Mouse (Mus musculus): ENCODE data around the gene Urod. TPM values are rescaled to one million over a fixed set of nuclear protein-coding genes. Genes with fewer than 3 reads are reported as not detected.

Urod gene
- polyA plus RNA-seq, 1 experiment from 2014 or later, result 88.2 TPM

GRCm38 (mm10) chr4:116987122-116987456 is 7.1 kb downstream of the Urod start:
- Histone ChIP-seq H3K4me1 (peaks cover 10% of the 10 kb centered on the region; the same call in 1 of the 2 replicates), H3K27ac (0 out of 2 replicates have a peak overlapping the region, but pooled peaks have one; percentile 51), H3K4me3 (no peak overlapping the region), H3K9me3 (replicated peaks) (no peaks in the 10 kb centered on the region), H3K4me2 (no peak overlapping the region), H3K9ac (no peak overlapping the region), H3K27me3 (no peaks in the 10 kb centered on the region), H3K36me3 (ENCODE audit: poor library complexity, severe bottlenecking) (peaks cover 71% of the 10 kb centered on the region)
- 65% methylated on average over 5 of the region's 5 CpGs for WGBS
- no peak for ATAC-seq

- H3K4me3 ChIP-seq, result no peak overlapping the region
- H3K4me2 ChIP-seq, result no peak overlapping the region
- H3K4me1 ChIP-seq, result peaks cover 10% of the 10 kb centered on the region; the same call in 1 of the 2 replicates
- 65% methylated on average over 17 of the region's 17 CpGs for WGBS
- H3K9me3 ChIP-seq (replicated peaks), result no peaks in the 10 kb centered on the region
- ATAC-seq, result peak; percentile 83
- H3K27me3 ChIP-seq, result no peaks in the 10 kb centered on the region
- peaks cover 74% of the 10 kb centered on the region for H3K36me3 ChIP-seq (ENCODE audit: poor library complexity, severe bottlenecking)
- H3K9ac ChIP-seq, result no peak overlapping the region
- H3K27ac ChIP-seq, result peak overlapping the region; percentile 51
Observed at GRCm38 (mm10) chr4:116986400-116987121, 7.7 kb downstream of the Urod start.

- WGBS, result 92% methylated on average over 7 of the region's 7 CpGs
- Histone ChIP-seq H3K27ac (no peak overlapping the region), H3K4me2 (no peak overlapping the region), H3K4me3 (no peak overlapping the region), H3K36me3 (ENCODE audit: poor library complexity, severe bottlenecking) (peaks cover 81% of the 10 kb centered on the region), H3K4me1 (peaks cover 10% of the 10 kb centered on the region; the same call in 1 of the 2 replicates), H3K9ac (peak overlapping the region; percentile 7; the same call in 1 of the 2 replicates), H3K9me3 (replicated peaks) (no peaks in the 10 kb centered on the region), H3K27me3 (no peaks in the 10 kb centered on the region)
- ATAC-seq, result no peak
Observed at GRCm38 (mm10) chr4:116985681-116986080, 8.5 kb downstream of the Urod start.

- Histone ChIP-seq H3K4me3 (no peak overlapping the region), H3K4me2 (no peak overlapping the region), H3K36me3 (ENCODE audit: poor library complexity, severe bottlenecking) (peaks cover 71% of the 10 kb centered on the region), H3K4me1 (no peaks in the 10 kb centered on the region), H3K9ac (no peak overlapping the region), H3K9me3 (replicated peaks) (no peaks in the 10 kb centered on the region), H3K27ac (no peak overlapping the region), H3K27me3 (no peaks in the 10 kb centered on the region)
- WGBS, result 78% methylated on average over 2 of the region's 2 CpGs
- ATAC-seq, result no peak
Observed at GRCm38 (mm10) chr4:116976503-116976902, 17.7 kb downstream of the Urod start.

GRCm38 (mm10) chr4:116954951-116955350 is 39.3 kb downstream of the Urod start:
- no peaks in the 10 kb centered on the region for H3K4me1 ChIP-seq
- peaks cover 21% of the 10 kb centered on the region for H3K36me3 ChIP-seq (ENCODE audit: poor library complexity, severe bottlenecking)
- ATAC-seq, result no peak
- no peak overlapping the region for H3K4me2 ChIP-seq
- H3K27ac ChIP-seq, result no peak overlapping the region
- no peaks in the 10 kb centered on the region for H3K9me3 ChIP-seq (replicated peaks)
- no peaks in the 10 kb centered on the region for H3K27me3 ChIP-seq
- H3K9ac ChIP-seq, result no peak overlapping the region
- no peak overlapping the region for H3K4me3 ChIP-seq
- WGBS, result 90% methylated on average over 7 of the region's 7 CpGs

GRCm38 (mm10) chr4:116951642-116952041 is 42.6 kb downstream of the Urod start:
- H3K4me3 ChIP-seq, result no peak overlapping the region
- no peaks in the 10 kb centered on the region for H3K4me1 ChIP-seq
- no peak for ATAC-seq
- no peak overlapping the region for H3K27ac ChIP-seq
- H3K36me3 ChIP-seq (ENCODE audit: poor library complexity, severe bottlenecking), result peaks cover 12% of the 10 kb centered on the region; the same call in 1 of the 2 replicates
- no peaks in the 10 kb centered on the region; the same call in 1 of the 2 replicates for H3K9me3 ChIP-seq (replicated peaks)
- H3K27me3 ChIP-seq, result no peaks in the 10 kb centered on the region
- 73% methylated on average over 1 of the region's 1 CpGs for WGBS
- no peak overlapping the region for H3K4me2 ChIP-seq
- no peak overlapping the region for H3K9ac ChIP-seq

- H3K27me3 ChIP-seq, result no peaks in the 10 kb centered on the region
- peaks cover 36% of the 10 kb centered on the region for H3K4me1 ChIP-seq
- 11% methylated on average over 5 of the region's 5 CpGs for WGBS
- H3K9me3 ChIP-seq (replicated peaks), result no peaks in the 10 kb centered on the region; the same call in 1 of the 2 replicates
- H3K4me2 ChIP-seq, result no peak overlapping the region; the same call in 1 of the 2 replicates
- H3K9ac ChIP-seq, result 0 out of 2 replicates have a peak overlapping the region, but pooled peaks have one; percentile 30
- H3K4me3 ChIP-seq, result no peak overlapping the region
- H3K27ac ChIP-seq, result peak overlapping the region; percentile 73
- H3K36me3 ChIP-seq (ENCODE audit: poor library complexity, severe bottlenecking), result no peaks in the 10 kb centered on the region
- peak; percentile 67; the same call in 1 of the 2 replicates for ATAC-seq
Observed at GRCm38 (mm10) chr4:116944055-116944454, 50.2 kb downstream of the Urod start.

- Histone ChIP-seq H3K4me1 (peaks cover 36% of the 10 kb centered on the region), H3K27me3 (no peaks in the 10 kb centered on the region), H3K4me2 (no peak overlapping the region; the same call in 1 of the 2 replicates), H3K4me3 (no peak overlapping the region), H3K36me3 (ENCODE audit: poor library complexity, severe bottlenecking) (no peaks in the 10 kb centered on the region), H3K27ac (peak overlapping the region; percentile 45), H3K9me3 (replicated peaks) (no peaks in the 10 kb centered on the region), H3K9ac (0 out of 2 replicates have a peak overlapping the region, but pooled peaks have one; percentile 34)
- 35% methylated on average over 2 of the region's 2 CpGs for WGBS
- peak; percentile 59; the same call in 1 of the 2 replicates for ATAC-seq
Observed at GRCm38 (mm10) chr4:116942695-116943094, 51.5 kb downstream of the Urod start.

Other genes starting within 250 kb of the Urod start
- gene Toe1, start 186.8 kb downstream of the Urod start, polyA plus RNA-seq (2015; fragmentation: Nextera tagmentation; extraction: Ambion mirVana), result 31.7 and 32.6 TPM in 2 replicates
- gene Mutyh, start 186.7 kb downstream of the Urod start, polyA plus RNA-seq (2015; fragmentation: Nextera tagmentation; extraction: Ambion mirVana), result 14.8 and 16.6 TPM in 2 replicates
- 0.85 and 0.94 TPM in 2 replicates for gene Hpdl, start 172.7 kb downstream of the Urod start, polyA plus RNA-seq (2015; fragmentation: Nextera tagmentation; extraction: Ambion mirVana)
- gene Zswim5, start 117.0 kb downstream of the Urod start, polyA plus RNA-seq (2015; fragmentation: Nextera tagmentation; extraction: Ambion mirVana), result 12.8 TPM in 2 replicates
- gene Hectd3, start 904 bp upstream of the Urod start, polyA plus RNA-seq (2015; fragmentation: Nextera tagmentation; extraction: Ambion mirVana), result 17.4 and 17.9 TPM in 2 replicates
- 42.5 and 45.7 TPM in 2 replicates for gene Eif2b3, start 25.0 kb upstream of the Urod start, polyA plus RNA-seq (2015; fragmentation: Nextera tagmentation; extraction: Ambion mirVana)
- gene Ptch2, start 101.7 kb upstream of the Urod start, polyA plus RNA-seq (2015; fragmentation: Nextera tagmentation; extraction: Ambion mirVana), result 4.0 and 5.8 TPM in 2 replicates
- 3.1 and 3.9 TPM in 2 replicates for gene Btbd19, start 131.3 kb upstream of the Urod start, polyA plus RNA-seq (2015; fragmentation: Nextera tagmentation; extraction: Ambion mirVana)
- 0.40 TPM in 1 of 2 replicates, not detected in the other for gene Tctex1d4, start 132.4 kb upstream of the Urod start, polyA plus RNA-seq (2015; fragmentation: Nextera tagmentation; extraction: Ambion mirVana)
- 11.4 and 12.0 TPM in 2 replicates for gene Plk3, start 139.6 kb upstream of the Urod start, polyA plus RNA-seq (2015; fragmentation: Nextera tagmentation; extraction: Ambion mirVana)
- 667 and 710 TPM in 2 replicates for gene Rps8, start 161.8 kb upstream of the Urod start, polyA plus RNA-seq (2015; fragmentation: Nextera tagmentation; extraction: Ambion mirVana)
- gene Kif2c, start 188.2 kb upstream of the Urod start, polyA plus RNA-seq (2015; fragmentation: Nextera tagmentation; extraction: Ambion mirVana), result 68.4 and 74.1 TPM in 2 replicates

All from forebrain, embryonic 13.5 days (tissue).